Mouse (Mus musculus): ENCODE measurements around the gene Tuba3a.

Tuba3a gene

DNA sequence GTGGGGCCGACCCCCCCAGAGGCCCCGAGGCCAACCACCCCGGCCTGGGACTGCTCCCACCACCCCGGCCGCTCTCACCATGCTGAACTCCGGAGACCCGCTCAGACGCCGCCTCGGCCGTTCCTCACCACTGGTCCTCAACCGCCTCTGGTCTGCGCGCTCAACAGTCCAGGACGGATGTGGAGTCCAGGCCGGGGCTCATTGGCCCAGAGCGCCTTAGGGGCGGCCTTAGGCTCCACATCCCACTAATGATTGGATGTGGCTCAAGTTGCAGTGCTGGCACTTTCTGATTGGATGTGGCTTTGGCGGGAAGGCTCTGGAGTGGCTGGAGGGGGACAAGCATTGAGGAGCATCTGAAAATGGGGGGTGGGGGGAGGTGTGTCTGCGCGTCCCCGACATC is at the start of gene Tuba3a:
Gene Tuba3a (minus strand): TSS at position 153 of the 400 bp plus-strand sequence.
- DNase-seq (ENCODE audit: low spot score in 2 of 2) = no peak

GRCm38 (mm10) chr6:125334356-125334755 is 48.5 kb upstream of the Tuba3a start:
- no peak for DNase-seq (ENCODE audit: low spot score in 2 of 2)

DNA sequence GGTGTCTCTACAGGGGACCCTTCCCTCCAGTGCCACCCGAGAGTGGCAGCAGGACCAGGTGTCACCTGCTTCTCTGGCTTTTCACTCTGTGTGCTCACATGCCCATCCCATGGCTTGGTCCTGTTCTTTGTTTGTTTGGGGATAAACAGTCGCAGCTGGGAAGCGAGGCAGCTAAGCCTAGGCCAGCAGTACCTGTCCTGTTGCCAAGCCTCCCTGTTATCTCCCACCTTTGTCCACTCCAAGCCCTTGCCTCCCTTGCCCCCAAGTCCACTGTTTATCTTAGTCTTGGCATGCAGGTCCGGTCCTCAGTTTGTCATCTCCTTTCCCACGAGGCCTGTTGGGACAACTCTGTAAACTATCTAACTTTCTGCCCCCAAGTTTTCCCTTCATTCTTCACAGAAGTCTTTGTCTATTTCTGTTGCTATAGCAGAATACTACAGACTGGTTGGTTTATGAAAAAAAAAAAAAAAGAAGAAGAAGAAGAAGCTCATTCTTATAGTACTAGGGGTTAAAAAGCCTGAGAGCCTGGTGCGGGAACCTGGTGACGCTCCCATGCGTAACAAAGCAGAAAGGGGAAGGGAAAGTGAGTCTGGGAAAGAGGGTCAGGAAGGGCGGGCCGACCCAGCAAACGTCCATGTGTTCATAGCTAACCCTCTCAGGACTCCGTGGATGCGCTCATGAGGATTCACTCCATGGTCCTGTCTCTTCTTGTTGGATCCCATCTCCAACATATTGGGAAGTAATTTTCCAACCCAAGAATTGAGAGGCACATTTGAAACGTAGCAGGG is 47.5 kb upstream of the Tuba3a start:
- no peak for DNase-seq (ENCODE audit: low spot score in 2 of 2)

DNA sequence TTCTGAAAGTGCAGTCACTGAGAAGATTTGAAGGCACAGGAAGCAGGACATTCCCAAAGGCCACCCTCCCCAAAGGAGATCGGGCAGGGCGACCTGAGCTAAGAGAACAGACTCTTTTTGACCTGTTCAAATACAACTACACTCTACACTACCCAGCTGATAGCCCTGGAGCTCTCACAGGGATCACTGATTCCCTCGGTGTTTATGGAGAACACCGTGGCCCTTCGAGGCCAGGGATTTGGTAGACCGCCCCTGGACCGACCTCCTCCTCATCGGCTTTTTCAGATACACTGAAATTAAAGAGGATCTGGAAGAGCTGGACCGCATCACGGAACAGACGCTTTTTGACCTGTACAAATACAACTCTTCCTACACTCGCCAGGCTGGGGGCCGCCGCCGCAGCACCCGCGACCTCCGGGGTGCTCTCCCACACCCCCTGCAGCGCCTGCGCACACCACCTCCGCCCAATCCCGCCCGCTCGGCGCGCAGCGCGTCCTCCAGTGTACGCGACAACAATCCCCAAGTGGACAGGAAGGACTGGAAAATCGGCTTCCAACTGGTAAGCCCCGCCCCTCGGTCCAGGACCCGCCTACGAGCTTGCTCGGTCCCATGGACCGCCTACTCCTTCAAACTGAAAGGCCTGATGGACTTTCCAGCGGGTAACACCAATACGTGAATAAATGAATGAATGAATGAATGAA is 44.9 kb upstream of the Tuba3a start:
- DNase-seq (ENCODE audit: low spot score in 2 of 2) = peak; percentile 65 to 68

- DNase-seq (ENCODE audit: low spot score in 2 of 2) = no peak
Measured at GRCm38 (mm10) chr6:125328243-125328642, 42.4 kb upstream of the Tuba3a start.

DNA sequence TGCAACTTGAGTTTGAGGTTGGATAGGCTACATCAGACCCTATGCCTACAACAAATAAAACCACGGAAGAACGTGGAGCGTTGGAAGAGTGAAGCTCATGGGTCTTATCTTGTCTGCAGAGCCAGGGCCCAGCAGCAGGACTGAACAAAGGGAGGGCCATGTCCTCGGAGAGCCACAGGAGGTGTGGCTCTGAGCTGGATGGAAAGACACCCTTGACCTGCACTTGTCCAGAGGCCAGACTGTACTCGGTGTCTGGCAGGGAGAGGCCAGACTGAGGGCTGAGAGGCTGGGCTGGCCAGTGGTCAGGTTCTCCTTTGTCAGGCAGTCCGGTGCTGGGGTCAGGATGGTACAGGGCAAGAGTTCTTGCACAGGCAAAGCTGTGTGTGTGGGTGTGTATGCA is 39.5 kb upstream of the Tuba3a start:
- DNase-seq (ENCODE audit: low spot score in 2 of 2) = no peak

- no peak for DNase-seq (ENCODE audit: low spot score in 2 of 2)
Measured at GRCm38 (mm10) chr6:125323547-125323946, 37.7 kb upstream of the Tuba3a start.

GRCm38 (mm10) chr6:125322794-125323193 is 37.0 kb upstream of the Tuba3a start:
- peak; percentile 27 to 34 for DNase-seq (ENCODE audit: low spot score in 2 of 2)

GRCm38 (mm10) chr6:125321114-125321855 is 35.4 kb upstream of the Tuba3a start:
- no peak for DNase-seq (ENCODE audit: low spot score in 2 of 2)

DNA sequence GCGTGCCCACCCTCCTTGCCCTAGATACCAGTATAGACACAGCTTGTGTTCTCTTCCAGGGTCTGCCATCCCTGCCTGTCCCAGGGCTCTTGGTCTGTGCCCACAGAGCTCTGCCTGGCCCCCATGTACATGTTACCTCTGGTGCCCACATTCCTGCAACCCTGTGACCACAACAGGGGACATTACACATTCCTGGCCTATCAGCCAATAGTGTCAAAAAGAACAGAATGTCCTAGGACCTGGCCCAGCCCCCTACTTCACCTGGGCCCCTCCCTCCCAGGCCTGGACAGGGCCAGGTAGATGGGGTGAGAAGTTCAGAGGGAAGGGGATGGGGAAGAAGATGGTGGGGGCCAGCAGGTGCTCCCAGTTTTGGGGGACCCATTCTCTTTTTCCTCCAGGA is 34.5 kb upstream of the Tuba3a start, which contains the start of gene Scnn1a:
Gene Scnn1a (plus strand): TSS at position 337 of the 400 bp plus-strand sequence.
- DNase-seq (ENCODE audit: low spot score in 2 of 2) = no peak

GRCm38 (mm10) chr6:125319919-125320296 is 34.1 kb upstream of the Tuba3a start:
- no peak for DNase-seq (ENCODE audit: low spot score in 2 of 2)

DNA sequence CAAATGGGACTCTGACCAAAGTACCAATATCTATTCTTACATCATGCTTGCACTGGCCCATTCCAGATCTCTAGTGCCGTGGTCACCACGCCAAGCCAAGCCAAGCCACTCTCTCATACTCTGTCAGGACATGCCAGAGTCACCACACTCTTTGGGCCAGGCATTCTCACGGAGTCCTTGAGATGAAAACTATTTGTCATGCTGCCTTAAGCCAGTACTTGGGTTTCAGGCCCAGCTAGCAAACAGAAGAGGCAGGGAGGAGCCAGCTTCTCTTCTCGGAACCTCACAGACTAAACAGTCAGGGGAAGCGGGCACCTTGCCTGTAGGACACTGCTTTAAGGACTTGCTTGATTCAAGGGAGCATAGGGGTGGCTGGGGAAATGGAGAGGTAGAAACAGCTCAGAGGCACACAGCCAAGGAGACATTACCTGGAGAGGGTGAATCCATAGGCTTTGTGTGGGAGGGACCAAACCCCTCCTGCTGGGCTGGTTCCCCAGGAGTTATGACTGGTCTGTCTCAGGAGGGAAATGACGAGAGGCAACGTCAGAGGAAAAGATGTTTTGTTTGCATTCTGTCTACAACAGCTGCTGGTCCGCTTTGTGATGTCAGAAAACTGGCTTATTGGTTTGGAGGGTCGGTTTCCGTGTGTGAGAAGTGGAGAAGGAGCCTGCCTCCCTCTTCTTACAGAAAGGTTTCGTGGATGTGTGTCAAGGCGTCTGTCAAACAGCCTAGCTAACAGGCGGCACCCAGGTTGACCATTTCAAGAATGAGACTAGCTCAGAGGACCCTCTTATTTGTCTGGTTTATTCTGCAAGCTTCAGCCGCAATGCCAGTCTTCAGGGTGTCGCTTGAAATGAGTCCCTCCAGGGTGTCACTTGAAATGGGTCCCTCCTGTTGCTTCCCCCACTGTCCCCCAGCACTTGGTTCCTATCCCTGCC is 33.4 kb upstream of the Tuba3a start:
- no peak for DNase-seq (ENCODE audit: low spot score in 2 of 2)

- DNase-seq (ENCODE audit: low spot score in 2 of 2) = no peak
Measured at GRCm38 (mm10) chr6:125317077-125317476, 31.2 kb upstream of the Tuba3a start.

DNA sequence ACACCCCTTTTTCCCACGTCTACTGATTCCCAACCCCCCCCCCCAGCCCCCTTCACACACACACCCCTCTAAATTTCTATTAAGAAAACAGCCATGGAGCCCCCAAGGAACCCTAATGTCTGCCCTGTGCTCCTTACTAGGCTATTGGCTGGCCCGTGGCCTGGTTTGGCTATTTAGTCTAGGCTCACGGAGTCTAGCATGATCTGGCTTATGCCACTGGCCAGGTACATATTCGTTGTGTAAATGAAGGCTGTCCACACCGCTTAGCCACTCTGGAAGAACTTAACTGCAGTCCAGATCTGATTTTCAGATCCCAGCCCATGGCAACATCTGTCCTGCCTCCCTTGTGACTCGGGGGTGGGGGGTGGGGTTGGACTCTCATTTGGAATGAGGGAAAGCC is 28.9 kb upstream of the Tuba3a start:
- no peak for DNase-seq (ENCODE audit: low spot score in 2 of 2)

DNA sequence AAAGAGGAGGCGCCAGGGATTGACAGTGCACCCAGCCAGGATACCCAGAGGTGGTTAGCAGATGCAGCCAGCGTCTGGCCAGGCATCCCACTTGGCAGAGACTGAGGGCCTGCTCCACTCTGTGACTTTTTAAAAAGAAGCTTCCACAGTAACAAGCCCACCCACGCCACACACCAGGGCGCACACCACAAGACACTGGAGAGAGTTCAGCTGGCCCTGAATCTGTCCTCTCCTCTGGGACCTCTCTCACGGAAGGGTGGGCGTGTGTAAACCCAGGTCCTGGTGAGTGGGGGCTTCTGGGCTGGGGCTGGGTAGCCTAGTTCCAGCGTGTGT is 28.4 kb upstream of the Tuba3a start:
- DNase-seq (ENCODE audit: low spot score in 2 of 2) = no peak

GRCm38 (mm10) chr6:125313546-125314230 is 27.8 kb upstream of the Tuba3a start, which contains the start of gene Ltbr:
Gene Ltbr, minus strand, starts transcription at chr6:125313885.
- DNase-seq (ENCODE audit: low spot score in 2 of 2) = peak; percentile 16 to 23

DNA sequence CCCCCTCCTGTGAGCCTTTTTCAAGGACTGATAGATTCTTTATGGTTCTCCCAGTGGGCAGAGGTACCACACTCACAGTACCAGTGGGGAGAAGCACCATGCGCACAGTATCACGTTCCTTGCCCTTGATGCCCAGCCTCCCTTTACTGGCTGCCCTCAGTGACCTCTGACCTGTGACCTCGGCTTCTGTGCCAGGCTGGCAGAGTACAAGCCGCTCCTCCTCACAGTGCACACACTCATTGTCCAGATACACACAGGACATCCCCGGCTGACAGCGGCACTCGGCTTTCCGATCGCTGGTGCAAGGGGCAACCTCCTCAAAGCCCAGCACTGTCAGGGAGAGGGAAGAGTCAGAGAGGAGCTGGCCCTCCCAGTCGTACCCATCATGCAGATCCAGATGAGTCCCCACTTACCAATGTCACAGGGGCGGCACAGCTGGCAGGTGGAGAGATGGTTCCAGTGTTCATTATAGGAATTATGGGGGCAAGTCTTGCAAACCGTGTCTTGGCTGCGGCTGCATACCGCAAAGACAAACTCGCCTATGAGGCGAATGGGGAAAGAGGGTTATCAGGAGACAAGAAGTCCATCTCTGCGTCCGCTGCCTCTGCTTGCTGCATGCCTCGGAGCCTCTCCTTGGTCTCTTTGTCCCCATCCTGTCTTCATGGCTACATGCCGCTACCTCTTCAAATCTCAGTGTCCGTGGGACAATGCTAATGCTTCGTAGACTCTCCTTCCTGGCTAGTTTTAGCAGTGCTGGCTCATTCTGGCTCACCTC is 26.9 kb upstream of the Tuba3a start:
- DNase-seq (ENCODE audit: low spot score in 2 of 2) = no peak

GRCm38 (mm10) chr6:125312171-125312570 is 26.3 kb upstream of the Tuba3a start:
- DNase-seq (ENCODE audit: low spot score in 2 of 2) = no peak

DNA sequence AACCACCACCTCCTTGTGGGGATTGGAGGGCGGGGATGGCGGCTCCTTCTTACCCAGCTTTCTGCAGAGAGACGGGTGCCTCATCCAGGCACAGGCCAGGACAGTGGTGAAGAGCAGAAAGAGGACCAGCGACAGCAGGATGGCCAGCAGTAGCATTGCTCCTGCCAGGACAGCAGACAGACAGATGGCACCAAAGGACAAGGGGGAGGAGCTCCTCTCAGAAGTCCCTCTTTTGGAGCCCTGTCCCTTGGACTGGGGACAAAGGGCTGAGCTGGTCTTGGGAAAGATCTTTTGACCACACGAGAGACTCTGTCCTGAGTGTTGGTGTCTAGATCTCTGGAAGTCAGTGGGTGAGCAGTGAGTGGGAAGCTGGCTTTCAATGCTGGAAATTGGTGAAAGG is 23.6 kb upstream of the Tuba3a start:
- no peak for DNase-seq (ENCODE audit: low spot score in 2 of 2)

DNA sequence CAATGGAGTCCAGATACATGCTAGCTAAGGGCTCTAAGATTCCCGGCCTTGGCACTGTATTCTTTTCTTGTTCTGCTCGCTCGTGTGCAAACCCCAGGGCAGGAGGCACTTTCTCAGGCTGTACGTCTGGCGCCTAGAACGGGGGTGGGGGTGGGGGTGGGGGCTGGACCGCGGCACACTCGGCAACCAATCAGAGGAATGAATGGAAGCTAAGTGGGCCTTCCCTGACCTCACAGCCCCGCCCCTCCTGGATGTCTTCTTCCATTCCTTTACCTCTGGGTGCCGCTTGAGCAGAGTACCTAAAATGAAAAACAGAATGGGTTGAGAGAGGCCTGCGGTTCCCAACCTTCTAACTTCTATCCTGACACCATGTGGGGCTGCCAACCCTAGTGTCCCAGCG is 23.1 kb upstream of the Tuba3a start:
- no peak for DNase-seq (ENCODE audit: low spot score in 2 of 2)

Data from right cerebral cortex, adult 2 months (tissue).